Mouse (Mus musculus) myocyte (in vitro differentiated cells): Measurements from ENCODE around the gene Hs1bp3.

Experiments
- MAX ChIP-seq: IDR thresholded peaks from one replicate; pipeline ENCODE4 v1.6.1; 2011; ENCODE audit warnings: low read depth, mild to moderate bottlenecking, control low read depth
- MYOG ChIP-seq, 3 experiments: IDR thresholded peaks; one replicate each; pipeline ENCODE4 v1.6.1; 2011; ENCODE audit warnings: control low read depth in 2 of 3, low read depth in 2 of 3, mild to moderate bottlenecking in 2 of 3; ENCODE audit not compliant: insufficient read length in 2 of 3, control insufficient read depth in 1 of 3, insufficient read depth in 1 of 3
- POLR2A ChIP-seq: IDR thresholded peaks from one replicate; pipeline ENCODE4 v1.6.1; 2011; ENCODE audit warnings: low read depth, mild to moderate bottlenecking, control low read depth, moderate library complexity; ENCODE audit not compliant: insufficient read length
- POLR2AphosphoS2 ChIP-seq: IDR thresholded peaks from one replicate; pipeline ENCODE4 v1.6.1; 2011; ENCODE audit warnings: low read depth, control low read depth; ENCODE audit not compliant: insufficient read length
- USF1 ChIP-seq: IDR thresholded peaks from one replicate; pipeline ENCODE4 v1.6.1; 2011; ENCODE audit warnings: low read depth, mild to moderate bottlenecking, control low read depth, moderate library complexity

GRCm38 (mm10) chr12:8301011-8301814, 12.0 kb upstream of the Hs1bp3 start:
- TF ChIP-seq POLR2A (no peak), MAX (no peak), USF1 (no peak), MYOG (IDR thresholded peaks at IDR 0.05; ENCODE audit: control insufficient read depth in 1 of 3, insufficient read depth in 1 of 3, insufficient read length in 2 of 3, low read depth in 2 of 3) (no peak), POLR2AphosphoS2 (no peak)
